In the genomic region with DNA sequence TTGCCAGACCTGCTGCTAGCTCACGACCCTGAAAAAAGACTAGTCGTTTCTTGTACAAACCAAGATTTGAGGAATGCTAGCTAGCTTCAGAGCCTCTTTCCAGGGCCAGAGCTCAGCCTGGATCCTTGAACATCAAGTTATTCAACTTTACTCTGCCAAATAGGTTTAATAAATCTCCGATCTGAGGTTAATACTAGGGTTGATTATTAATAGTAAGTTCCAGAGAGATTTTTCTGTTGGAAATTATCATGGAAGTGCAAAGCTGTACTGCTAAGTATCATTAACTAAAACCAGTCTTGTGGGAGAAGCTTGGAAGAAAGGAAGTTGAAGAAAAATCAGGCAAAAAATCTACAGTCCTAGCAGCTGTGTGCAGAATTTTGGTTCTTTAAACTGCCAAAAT, we compare ENCODE assay signal across 8 mouse cellular contexts. TPM values are rescaled to one million over a fixed set of nuclear protein-coding genes. Genes with fewer than 3 reads are reported as not detected.
DNase-seq lines count a peak whose midpoint lies in the region; ATAC-seq and TF ChIP-seq lines count a peak whose summit lies in the region.

No protein-coding gene starts in this region.

- no peak for ATAC-seq in forebrain, embryonic 16.5 days
- no peak for ATAC-seq in liver, embryonic 13.5 days (ENCODE audit: low read depth)

- no peak overlapping the region for H3ac ChIP-seq in C2C12 (ENCODE audit: control insufficient read depth, insufficient read length, low read depth)

- H3K4me3 ChIP-seq in gastrocnemius, adult 2 months, result peak overlapping the region; percentile 92
- peak overlapping the region; percentile 74 for H3K4me3 ChIP-seq in C2C12 (ENCODE audit: insufficient read depth, poor library complexity, severe bottlenecking)
- H3K4me3 ChIP-seq in forebrain, embryonic 16.5 days (replicated peaks; ENCODE audit: low read length), result peak overlapping the region; percentile 83
- H3K4me3 ChIP-seq in liver, embryonic 13.5 days (replicated peaks), result peak overlapping the region; percentile 78

- H3K79me3 ChIP-seq in C2C12 (ENCODE audit: low read depth), result peaks cover 21% of the 10 kb centered on the region

- intact Hi-C loops in gastrocnemius, adult 2 months (cut with DNase I), result loop anchor here (10.0 kb wide), 2 partner anchors 509 to 1729 kb away; a partner anchor contains a TSS

- H3K4me2 ChIP-seq in forebrain, embryonic 16.5 days (ENCODE audit: low read length), result peak overlapping the region; percentile 88
- peak overlapping the region; percentile 96 for H3K4me2 ChIP-seq in liver, embryonic 13.5 days

- 25% methylated on average over 3 of the region's 3 CpGs for WGBS in forebrain, embryonic 16.5 days
- WGBS in liver, embryonic 13.5 days (ENCODE audit: insufficient replicate concordance), result 26% methylated on average over 3 of the region's 3 CpGs

- H3K9ac ChIP-seq in forebrain, embryonic 16.5 days (replicated peaks; ENCODE audit: low read depth, low read length), result peak overlapping the region; percentile 96
- H3K9ac ChIP-seq in liver, embryonic 13.5 days, result peak overlapping the region; percentile 84; the same call in 1 of the 2 replicates

- H3K27me3 ChIP-seq in C2C12 (ENCODE audit: control insufficient read depth, insufficient read depth, insufficient read length), result no peaks in the 10 kb centered on the region
- peaks cover 6% of the 10 kb centered on the region; the same call in 1 of the 2 replicates for H3K27me3 ChIP-seq in forebrain, embryonic 16.5 days (replicated peaks; ENCODE audit: control insufficient read depth, insufficient read depth, low read length)
- H3K27me3 ChIP-seq in liver, embryonic 13.5 days, result no peaks in the 10 kb centered on the region

- peaks cover 37% of the 10 kb centered on the region for H3K79me2 ChIP-seq in C2C12 (ENCODE audit: control insufficient read depth, insufficient read depth)

- no peaks in the 10 kb centered on the region for H3K9me3 ChIP-seq in forebrain, embryonic 16.5 days (ENCODE audit: control insufficient read depth, low read length)
- no peaks in the 10 kb centered on the region for H3K9me3 ChIP-seq in liver, embryonic 13.5 days (replicated peaks)

- DNase-seq in gastrocnemius, adult 2 months, result no peak
- no peak for DNase-seq in gastrocnemius, postnatal 25 days
- DNase-seq in liver, embryonic 13.5 days, result no peak
- DNase-seq in embryo, embryonic 11 days, result no peak
- no peak for DNase-seq in adrenal gland, adult 18-20 months (ENCODE audit: low spot score in 2 of 2)
- DNase-seq in embryo, embryonic 10 days (ENCODE audit: low spot score), result no peak

- peak overlapping the region; percentile 96 for H3K27ac ChIP-seq in gastrocnemius, adult 2 months
- peak overlapping the region; percentile 98 for H3K27ac ChIP-seq in forebrain, embryonic 16.5 days (ENCODE audit: low read length)
- peak overlapping the region; percentile 88; the same call in 1 of the 2 replicates for H3K27ac ChIP-seq in liver, embryonic 13.5 days

- H3K36me3 ChIP-seq in C2C12 (ENCODE audit: control insufficient read depth, insufficient read depth), result peaks cover 4% of the 10 kb centered on the region
- no peaks in the 10 kb centered on the region for H3K36me3 ChIP-seq in forebrain, embryonic 16.5 days (ENCODE audit: control insufficient read depth, insufficient read depth)
- no peaks in the 10 kb centered on the region for H3K36me3 ChIP-seq in liver, embryonic 13.5 days

- peaks cover 15% of the 10 kb centered on the region for H3K4me1 ChIP-seq in forebrain, embryonic 16.5 days (replicated peaks; ENCODE audit: control insufficient read depth, insufficient read depth, low read length)
- peaks cover 37% of the 10 kb centered on the region for H3K4me1 ChIP-seq in liver, embryonic 13.5 days (replicated peaks)

- TF ChIP-seq CTCF in gastrocnemius, adult 2 months (IDR thresholded peaks at IDR 0.05), result no peak
- TF ChIP-seq CTCF in C2C12 (IDR thresholded peaks at IDR 0.05; ENCODE audit: control insufficient read depth, insufficient read depth, insufficient read length), result no peak

TF ChIP-seq in C2C12, 6 proteins besides CTCF, POLR2A, EP300 and RAD21:
- no peak for TF ChIP-seq MAX (IDR thresholded peaks at IDR 0.05)
- no peak for TF ChIP-seq MYOG (IDR thresholded peaks at IDR 0.05; ENCODE audit: control insufficient read depth, extremely low read depth, insufficient read length)
- TF ChIP-seq USF1 (IDR thresholded peaks at IDR 0.05; ENCODE audit: low read depth), result no peak
- no peak for TF ChIP-seq FOSL1 (IDR thresholded peaks at IDR 0.05; ENCODE audit: insufficient read depth, low read length, poor library complexity, severe bottlenecking)
- TF ChIP-seq CEBPB (IDR thresholded peaks at IDR 0.05; ENCODE audit: low read depth), result no peak
- no peak for TF ChIP-seq MYOD1 (IDR thresholded peaks at IDR 0.05; ENCODE audit: control insufficient read depth, insufficient read length, low read depth)

RNA-seq across cellular contexts. Expression of a gene that starts 1.2 kb away (rescaled TPM):
- total RNA-seq in gastrocnemius, adult 2 months (2021), result 10 to 100 TPM; 23.4 to 24.5 TPM
- 10 to 100 TPM; 17.9 to 18.9 TPM for total RNA-seq in gastrocnemius, postnatal 25 days (2021)
- polyA plus RNA-seq in C2C12 (2012; fragmentation: generic; extraction: Trizol), result 39.7 TPM
- 163 and 186 TPM in 2 replicates for polyA plus RNA-seq in forebrain, embryonic 16.5 days (2015; fragmentation: Nextera tagmentation; extraction: Ambion mirVana)
- polyA plus RNA-seq in liver, embryonic 13.5 days (2015; fragmentation: Nextera tagmentation; extraction: Ambion mirVana), result 16.7 and 17.2 TPM in 2 replicates
- total RNA-seq in adrenal gland, adult 18-20 months (2021), result 10 to 100 TPM; 38.6 to 87.8 TPM
